Mouse (Mus musculus): ENCODE results near the gene Filip1l.

Filip1l gene

GRCm38 (mm10) chr16:57483503-57483902, 130.6 kb downstream of the Filip1l start:
- DNase-seq (ENCODE audit: low spot score), result no peak

GRCm38 (mm10) chr16:57484043-57484795, 131.3 kb downstream of the Filip1l start:
- peak; percentile 26 for DNase-seq (ENCODE audit: low spot score)

- no peak for DNase-seq (ENCODE audit: low spot score)
These were observed 132.4 kb downstream of the Filip1l start for GRCm38 (mm10) chr16:57485265-57485664.

- no peak for DNase-seq (ENCODE audit: low spot score)
These were observed 133.4 kb downstream of the Filip1l start for GRCm38 (mm10) chr16:57486266-57486665.

GRCm38 (mm10) chr16:57488661-57489060, 135.8 kb downstream of the Filip1l start:
- DNase-seq (ENCODE audit: low spot score), result no peak

GRCm38 (mm10) chr16:57490691-57491090, 137.8 kb downstream of the Filip1l start:
- DNase-seq (ENCODE audit: low spot score), result no peak

GRCm38 (mm10) chr16:57491853-57492252, 139.0 kb downstream of the Filip1l start:
- no peak for DNase-seq (ENCODE audit: low spot score)

- DNase-seq (ENCODE audit: low spot score), result no peak
These were observed 142.7 kb downstream of the Filip1l start for GRCm38 (mm10) chr16:57495476-57496203.

- no peak for DNase-seq (ENCODE audit: low spot score)
These were observed 143.7 kb downstream of the Filip1l start for GRCm38 (mm10) chr16:57496437-57497173.

GRCm38 (mm10) chr16:57500851-57501250, 148.0 kb downstream of the Filip1l start:
- DNase-seq (ENCODE audit: low spot score), result peak; percentile 26

- peak; percentile 68 for DNase-seq (ENCODE audit: low spot score)
These were observed 149.3 kb downstream of the Filip1l start for GRCm38 (mm10) chr16:57502230-57502629.

- no peak for DNase-seq (ENCODE audit: low spot score)
These were observed 149.9 kb downstream of the Filip1l start for GRCm38 (mm10) chr16:57502761-57503160.

- DNase-seq (ENCODE audit: low spot score), result no peak
These were observed 151.8 kb downstream of the Filip1l start for GRCm38 (mm10) chr16:57504728-57505127.

GRCm38 (mm10) chr16:57506133-57506532, 153.2 kb downstream of the Filip1l start:
- DNase-seq (ENCODE audit: low spot score), result no peak

GRCm38 (mm10) chr16:57508351-57508750, 155.5 kb downstream of the Filip1l start:
- DNase-seq (ENCODE audit: low spot score), result no peak

GRCm38 (mm10) chr16:57509099-57509498, 156.2 kb downstream of the Filip1l start:
- no peak for DNase-seq (ENCODE audit: low spot score)

- DNase-seq (ENCODE audit: low spot score), result no peak
These were observed 160.7 kb downstream of the Filip1l start for GRCm38 (mm10) chr16:57513562-57513961.

GRCm38 (mm10) chr16:57514371-57514770, 161.5 kb downstream of the Filip1l start:
- no peak for DNase-seq (ENCODE audit: low spot score)

GRCm38 (mm10) chr16:57515636-57516035, 162.7 kb downstream of the Filip1l start:
- no peak for DNase-seq (ENCODE audit: low spot score)

- DNase-seq (ENCODE audit: low spot score), result no peak
These were observed 172.2 kb downstream of the Filip1l start for GRCm38 (mm10) chr16:57525046-57525445.

- DNase-seq (ENCODE audit: low spot score), result no peak
These were observed 172.6 kb downstream of the Filip1l start for GRCm38 (mm10) chr16:57525476-57525875.

- no peak for DNase-seq (ENCODE audit: low spot score)
These were observed 174.0 kb downstream of the Filip1l start for GRCm38 (mm10) chr16:57526893-57527292.

GRCm38 (mm10) chr16:57528457-57528856, 175.6 kb downstream of the Filip1l start:
- DNase-seq (ENCODE audit: low spot score), result no peak

All from embryo, embryonic 10.5 days (tissue).